Mouse (Mus musculus): ENCODE measurements around the gene Gm10053.

The Gm10053 gene

DNA sequence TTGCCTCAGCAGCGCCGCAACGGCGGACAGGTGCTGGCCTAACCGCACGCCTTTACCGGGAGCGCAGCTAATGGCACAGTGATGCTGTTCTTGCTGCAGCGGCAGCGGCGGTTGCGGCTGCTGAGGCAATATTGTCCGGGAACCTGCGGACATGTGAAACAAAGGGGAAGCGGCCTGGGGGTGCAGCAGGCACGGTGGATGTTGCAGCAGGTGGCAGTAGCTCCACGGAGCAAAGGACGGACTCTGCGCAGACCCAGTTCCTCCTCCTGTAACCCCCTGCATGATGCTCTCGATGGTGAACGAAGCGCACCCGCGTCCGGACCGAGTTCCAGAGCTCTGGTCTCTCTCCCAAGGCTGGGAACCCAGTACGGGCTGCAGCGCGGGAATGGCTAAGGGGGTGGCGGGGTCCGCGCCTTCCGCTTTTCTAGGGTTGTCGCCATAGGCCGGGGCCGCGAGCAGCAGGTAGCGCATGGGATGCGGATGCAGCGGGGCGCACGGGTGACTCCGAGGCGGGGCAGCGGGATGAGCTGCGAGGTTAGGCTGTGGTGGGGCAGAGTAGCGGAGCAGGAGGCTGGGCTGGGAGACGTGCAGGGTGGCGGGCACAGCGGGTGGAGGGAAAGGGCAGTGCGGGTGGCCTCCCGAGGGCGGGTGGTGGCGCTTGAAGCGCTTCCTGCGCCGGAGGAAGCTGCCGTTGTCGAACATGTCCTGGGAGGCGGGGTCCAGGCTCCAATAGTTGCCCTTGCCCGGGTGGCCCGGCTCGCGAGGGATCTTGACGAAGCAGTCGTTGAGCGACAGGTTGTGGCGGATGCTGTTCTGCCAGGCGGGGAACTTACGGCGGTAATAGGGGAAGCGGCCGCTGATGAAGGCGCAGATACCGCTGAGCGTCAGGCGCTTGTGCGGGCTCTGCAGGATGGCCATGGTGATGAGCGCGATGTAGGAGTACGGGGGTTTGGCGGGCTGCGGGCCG lies 24.4 kb downstream of the Gm10053 start:
- DNase-seq: no peak

DNA sequence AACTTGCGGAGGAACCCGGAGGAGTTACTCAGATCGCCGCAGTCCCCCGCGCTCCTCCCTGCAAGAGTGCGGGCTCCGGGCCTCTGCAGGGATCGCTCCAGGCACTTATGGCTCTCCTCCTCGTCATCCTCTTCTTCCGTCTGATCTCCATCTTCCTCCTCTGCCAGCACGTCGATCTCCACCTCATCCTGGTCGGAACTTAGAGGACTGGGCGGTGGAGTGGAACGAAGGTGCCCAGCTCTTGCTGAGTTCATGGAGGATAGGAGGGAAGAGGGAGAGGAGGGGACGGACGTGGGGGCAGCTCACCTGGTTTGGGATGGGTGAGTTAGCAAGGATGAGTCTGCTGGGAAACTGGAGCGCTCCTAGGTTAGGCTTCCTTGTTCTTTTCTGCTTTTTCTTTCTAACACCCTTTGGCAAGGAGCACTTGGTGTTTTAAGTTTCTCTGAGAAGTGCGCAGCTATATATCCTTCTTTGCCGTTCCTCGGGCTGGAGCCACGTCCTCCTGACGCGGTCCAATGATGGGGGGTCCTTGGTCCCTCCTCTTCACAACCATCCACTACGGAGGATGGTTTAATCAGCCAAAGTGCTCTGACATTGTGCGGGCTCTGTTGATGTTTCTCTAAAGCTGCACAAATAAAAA lies 25.2 kb downstream of the Gm10053 start, which contains the start of gene Foxd4:
Gene Foxd4 (minus strand): TSS at position 617 of the 640 bp plus-strand sequence.
- no peak for DNase-seq

- DNase-seq: no peak
Observed at GRCm38 (mm10) chr19:24901666-24902065, 26.2 kb downstream of the Gm10053 start.

GRCm38 (mm10) chr19:24902256-24902655 lies 26.8 kb downstream of the Gm10053 start:
- no peak for DNase-seq

DNA sequence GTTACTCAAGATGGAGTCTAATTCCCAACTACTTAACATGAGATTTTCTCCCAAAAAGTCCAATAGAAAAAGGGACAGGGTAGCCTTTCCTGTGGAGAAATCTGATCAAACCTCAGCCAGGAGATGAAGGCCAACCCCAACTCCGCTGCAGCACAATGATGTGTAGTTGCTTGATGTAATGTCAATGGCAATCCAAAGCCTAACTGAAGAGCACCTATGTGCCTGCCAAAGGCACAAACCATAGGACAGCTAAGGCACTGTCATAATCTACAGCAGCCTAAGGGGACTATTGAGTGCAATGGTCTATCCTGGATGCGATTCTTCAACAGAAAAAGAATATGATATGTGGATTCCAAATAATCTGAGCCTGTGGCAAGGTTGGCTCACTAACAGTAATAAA lies 27.3 kb downstream of the Gm10053 start:
- no peak for DNase-seq

- DNase-seq: no peak
Observed at GRCm38 (mm10) chr19:24907655-24908054, 32.2 kb downstream of the Gm10053 start.

DNA sequence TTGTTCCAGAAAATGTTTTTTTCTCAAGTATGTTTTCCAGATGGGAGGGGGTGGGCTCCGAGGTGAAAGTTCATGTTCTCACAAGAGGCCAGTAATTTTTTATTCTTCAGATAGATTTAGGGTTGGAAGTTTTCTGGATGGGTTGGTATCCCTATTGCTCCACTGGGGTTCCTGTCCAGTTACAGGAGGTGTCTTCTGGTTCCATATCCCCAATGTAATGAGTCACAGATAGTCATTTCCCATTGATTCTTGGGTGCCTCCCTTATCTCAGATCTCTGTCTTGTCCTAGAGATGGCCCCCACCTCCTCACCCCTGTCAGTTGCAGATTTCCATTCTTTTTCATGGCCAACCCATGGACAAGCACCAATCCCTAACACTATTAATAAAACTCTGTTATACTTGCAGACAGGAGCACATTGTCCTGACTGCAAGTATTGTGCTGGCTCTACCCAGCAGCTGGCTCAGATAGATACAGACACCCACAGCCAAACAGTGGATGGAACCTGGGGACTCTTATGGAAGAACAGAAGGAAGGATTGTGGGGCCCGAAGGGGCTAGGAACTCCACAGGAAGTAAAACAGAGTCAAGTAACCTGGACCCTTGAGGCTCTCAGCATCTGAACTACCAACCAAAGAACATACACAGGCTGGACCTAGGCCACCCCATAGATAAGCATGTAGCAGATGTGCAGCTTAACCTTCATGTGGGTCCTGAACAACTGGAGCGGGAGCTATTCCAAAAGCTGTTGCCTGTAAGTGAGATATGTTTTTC lies 33.1 kb downstream of the Gm10053 start:
- no peak for DNase-seq

GRCm38 (mm10) chr19:24920866-24921265 lies 45.4 kb downstream of the Gm10053 start:
- DNase-seq: no peak
